Mouse (Mus musculus) MEL (cell line): Measurements from ENCODE around the gene Tbc1d2b. TPM values are rescaled to one million over a fixed set of nuclear protein-coding genes. Genes with fewer than 3 reads are reported as not detected.

Experiments used
- DNase-seq: peaks from one replicate; pipeline ENCODE4 v3.0.0; 2011; ENCODE audit warnings: low read depth, low spot score
- H3K27ac ChIP-seq: 2 replicates; pipeline ENCODE4 v1.5.1; 2012; ENCODE audit warnings: low read depth, mild to moderate bottlenecking, control low read depth, low read length, moderate library complexity; ENCODE audit not compliant: control insufficient read depth
- H3K27me3 ChIP-seq, 2 experiments: fragments of 150-350 bp in 1 of 2; sonication (generic) in 1 of 2; 2 replicates each; pipeline ENCODE4 v1.6.1; 2012; ENCODE audit warnings: low read length in 2 of 2, mild to moderate bottlenecking in 2 of 2, improper control_type of control experiment in 1 of 2, moderate library complexity in 1 of 2; ENCODE audit not compliant: insufficient read depth in 2 of 2, control insufficient read depth in 1 of 2
- H3K36me3 ChIP-seq, 2 experiments: 2 replicates each; pipeline ENCODE4 v1.6.1; 2012 to 2014; ENCODE audit warnings: low read length in 2 of 2, improper control_type of control experiment in 1 of 2, inconsistent platforms in 1 of 2, mild to moderate bottlenecking in 1 of 2; ENCODE audit not compliant: insufficient read depth in 2 of 2, control insufficient read depth in 1 of 2
- H3K4me1 ChIP-seq, 2 experiments: fragments of 150-350 bp in 1 of 2; sonication (generic) in 1 of 2; 2 replicates each; pipeline ENCODE4 v1.6.1; 2012; ENCODE audit warnings: low read length in 2 of 2, improper control_type of control experiment in 1 of 2, mild to moderate bottlenecking in 1 of 2; ENCODE audit not compliant: insufficient read depth in 2 of 2, control insufficient read depth in 1 of 2
- H3K4me3 ChIP-seq, 2 experiments: fragments of 150-350 bp in 1 of 2; sonication (generic) in 1 of 2; 2 replicates each; pipeline ENCODE4 v1.5.1; 2012; ENCODE audit warnings: low read depth in 2 of 2, low read length in 2 of 2, mild to moderate bottlenecking in 2 of 2, moderate library complexity in 2 of 2, control low read depth in 1 of 2, improper control_type of control experiment in 1 of 2; ENCODE audit not compliant: control insufficient read depth in 1 of 2, insufficient read depth in 1 of 2
- H3K79me2 ChIP-seq: 2 replicates; pipeline ENCODE4 v1.6.1; 2012; ENCODE audit warnings: mild to moderate bottlenecking, low read length, moderate library complexity; ENCODE audit not compliant: control insufficient read depth, poor library complexity, insufficient read depth
- H3K9ac ChIP-seq: 2 replicates; pipeline ENCODE4 v1.6.1; 2012; ENCODE audit warnings: low read depth, mild to moderate bottlenecking, control low read depth, low read length, moderate library complexity; ENCODE audit not compliant: control insufficient read depth, poor library complexity, severe bottlenecking
- H3K9me3 ChIP-seq: fragments of 150-350 bp; sonication (generic); replicated peaks from 2 replicates; pipeline ENCODE4 v1.6.1; 2012; ENCODE audit warnings: mild to moderate bottlenecking, low read length, improper control_type of control experiment, moderate library complexity; ENCODE audit not compliant: insufficient read depth
- E2F4 ChIP-seq: IDR thresholded peaks from 2 replicates; pipeline ENCODE4 v1.6.1; 2011; ENCODE audit warnings: low read depth, low read length, improper control_type of control experiment, borderline replicate concordance
- MAX ChIP-seq: IDR thresholded peaks from 2 replicates; pipeline ENCODE4 v1.6.1; 2011; ENCODE audit warnings: low read length, improper control_type of control experiment
- MEF2A ChIP-seq: IDR thresholded peaks from 2 replicates; pipeline ENCODE4 v1.6.1; 2014; ENCODE audit warnings: low read depth, mild to moderate bottlenecking, inconsistent platforms, low read length, improper control_type of control experiment; ENCODE audit not compliant: poor library complexity, insufficient replicate concordance, severe bottlenecking; ENCODE audit errors: extremely low read depth
- MXI1 ChIP-seq: IDR thresholded peaks from 2 replicates; pipeline ENCODE4 v1.6.1; 2011; ENCODE audit warnings: mild to moderate bottlenecking, low read depth, low read length, improper control_type of control experiment
- MYB ChIP-seq: IDR thresholded peaks from 2 replicates; pipeline ENCODE4 v1.6.1; 2011; ENCODE audit warnings: mild to moderate bottlenecking, low read depth, low read length, improper control_type of control experiment
- NRF1 ChIP-seq: IDR thresholded peaks from 2 replicates; pipeline ENCODE4 v1.6.1; 2014; ENCODE audit warnings: low read depth, mild to moderate bottlenecking, inconsistent platforms, low read length, improper control_type of control experiment, moderate library complexity; ENCODE audit not compliant: poor library complexity, insufficient read depth, severe bottlenecking
- RAD21 ChIP-seq: IDR thresholded peaks from 2 replicates; pipeline ENCODE4 v1.6.1; 2011; ENCODE audit warnings: mild to moderate bottlenecking, low read depth, low read length, improper control_type of control experiment
- SIN3A ChIP-seq: IDR thresholded peaks from 2 replicates; pipeline ENCODE4 v1.6.1; 2012; ENCODE audit warnings: low read length, improper control_type of control experiment, inconsistent platforms
- TAL1 ChIP-seq: IDR thresholded peaks from 2 replicates; pipeline ENCODE4 v1.6.1; 2012; ENCODE audit warnings: mild to moderate bottlenecking, inconsistent platforms, low read length, moderate library complexity, mixed read lengths
- TCF12 ChIP-seq: IDR thresholded peaks from 2 replicates; pipeline ENCODE4 v1.6.1; 2014; ENCODE audit warnings: low read depth, mild to moderate bottlenecking, inconsistent platforms, low read length, improper control_type of control experiment, moderate library complexity
- USF1 ChIP-seq: IDR thresholded peaks from 2 replicates; pipeline ENCODE4 v1.6.1; 2014; ENCODE audit warnings: low read depth, mild to moderate bottlenecking, inconsistent platforms, low read length, improper control_type of control experiment, moderate library complexity
- USF2 ChIP-seq, 2 experiments: IDR thresholded peaks; 2 replicates each; pipeline ENCODE4 v1.6.1; 2011 to 2012; ENCODE audit warnings: improper control_type of control experiment in 2 of 2, low read length in 2 of 2, borderline replicate concordance in 1 of 2, inconsistent platforms in 1 of 2, low read depth in 1 of 2, mild to moderate bottlenecking in 1 of 2; ENCODE audit not compliant: insufficient read depth in 1 of 2
- polyA plus RNA-seq, 2 experiments: library from polyadenylated mRNA; stranded (reverse) in 1 of 2; unstranded in 1 of 2; fragments of >175 nt in 1 of 2; fragments of >200 nt in 1 of 2; gene quantifications; 2 replicates each; pipeline versions ENCODE4 v1.2.1 to v1.2.4; 2012; ENCODE audit warnings: low replicate concordance in 2 of 2, low read depth in 1 of 2; ENCODE audit not compliant: insufficient read length in 2 of 2, insufficient read depth in 1 of 2, missing spikeins in 1 of 2
- total RNA-seq: library from RNA; depleted of rRNA; stranded (reverse); fragments of 300-350 nt; gene quantifications from 2 replicates; pipeline ENCODE4 v1.2.3, GENCODE M21; 2012

Tbc1d2b gene
- total and polyA plus RNA-seq, 3 experiments, result 7.1 to 12.6 TPM; not detected in 1

- Histone ChIP-seq H3K27ac (peak overlapping the region; percentile 4; the same call in 1 of the 2 replicates), H3K79me2 (peaks cover under 1% of the 10 kb centered on the region; the same call in 1 of the 2 replicates), H3K4me1 (peaks cover 37 to 46% of the 10 kb centered on the region in 2 experiments), H3K9ac (no peak overlapping the region), H3K9me3 (no peaks in the 10 kb centered on the region), H3K36me3 (peaks cover 3 to 46% of the 10 kb centered on the region in 2 experiments), H3K27me3 (no peaks in the 10 kb centered on the region), H3K4me3 (no peak overlapping the region)
- TF ChIP-seq USF1, result peak; percentile 66; the same call in 1 of the 2 replicates
- TF ChIP-seq MYB, result no peak
- TF ChIP-seq SIN3A, result no peak
- no peak for TF ChIP-seq E2F4
- TF ChIP-seq NRF1, result no peak
- no peak for TF ChIP-seq MAX
- no peak for TF ChIP-seq RAD21
- TF ChIP-seq MXI1, result no peak
- no peak for TF ChIP-seq MEF2A
- no peak for DNase-seq
Observed at GRCm38 (mm10) chr9:90245781-90246180, 24.8 kb downstream of the Tbc1d2b start.

- H3K9ac ChIP-seq, result no peak overlapping the region
- H3K36me3 ChIP-seq, result peaks cover 3 to 50% of the 10 kb centered on the region in 2 experiments
- H3K4me1 ChIP-seq, result peaks cover 42 to 49% of the 10 kb centered on the region in 2 experiments
- no peak overlapping the region for H3K4me3 ChIP-seq
- TF ChIP-seq USF2 (IDR thresholded peaks at IDR 0.05; ENCODE audit: borderline replicate concordance in 1 of 2, insufficient read depth in 1 of 2, low read depth in 1 of 2, low read length in 2 of 2) (no peak), TCF12 (0 out of 2 replicates have a peak, but pooled peaks have one; percentile 5), TAL1 (0 out of 2 replicates have a peak, but pooled peaks have one; percentile 15)
- no peaks in the 10 kb centered on the region for H3K9me3 ChIP-seq
- H3K27ac ChIP-seq, result peak overlapping the region; percentile 7; the same call in 1 of the 2 replicates
- peaks cover 1% of the 10 kb centered on the region; the same call in 1 of the 2 replicates for H3K79me2 ChIP-seq
- DNase-seq, result peak; percentile 42
- no peaks in the 10 kb centered on the region for H3K27me3 ChIP-seq
Observed at GRCm38 (mm10) chr9:90245206-90245605, 25.4 kb downstream of the Tbc1d2b start.
